Mouse (Mus musculus): ENCODE measurements around the gene Rfc1. TPM values are rescaled to one million over a fixed set of nuclear protein-coding genes. Genes with fewer than 3 reads are reported as not detected.

The Rfc1 gene
- polyA plus RNA-seq (2015; fragmentation: Nextera tagmentation; extraction: Ambion mirVana): 57.9 and 59.3 TPM in 2 replicates

GRCm38 (mm10) chr5:65335298-65336074, at the start of gene Rfc1:
Gene Rfc1 (minus strand): TSS chr5:65335670.
- H3K4me3 ChIP-seq: peak within 1 kb of the TSS; percentile 98
- peak within 1 kb of the TSS; percentile 85 for H3K27ac ChIP-seq (replicated peaks)
- H3K27me3 ChIP-seq (replicated peaks): no peaks in the 10 kb centered on the region
- WGBS: under 1% methylated on average over 65 of the region's 65 CpGs
- H3K4me2 ChIP-seq: peak within 1 kb of the TSS; percentile 89
- ATAC-seq (ENCODE audit: extremely low read depth, insufficient number of reproducible peaks, low FRiP score, low TSS enrichment): peak; percentile 93
- H3K36me3 ChIP-seq: peaks cover 22% of the 10 kb centered on the region
- H3K4me1 ChIP-seq: peaks cover 17% of the 10 kb centered on the region
- no peaks in the 10 kb centered on the region for H3K9me3 ChIP-seq
- H3K9ac ChIP-seq: peak within 1 kb of the TSS; percentile 91

- 72% methylated on average over 7 of the region's 7 CpGs for WGBS
- no peaks in the 10 kb centered on the region for H3K4me1 ChIP-seq
- H3K4me3 ChIP-seq: no peak overlapping the region
- no peak overlapping the region for H3K4me2 ChIP-seq
- H3K9me3 ChIP-seq: no peaks in the 10 kb centered on the region
- no peaks in the 10 kb centered on the region for H3K36me3 ChIP-seq
- ATAC-seq (ENCODE audit: extremely low read depth, insufficient number of reproducible peaks, low FRiP score, low TSS enrichment): no peak
- no peak overlapping the region for H3K27ac ChIP-seq (replicated peaks)
- no peaks in the 10 kb centered on the region for H3K27me3 ChIP-seq (replicated peaks)
- no peak overlapping the region for H3K9ac ChIP-seq
These were observed 39.3 kb upstream of the Rfc1 start for GRCm38 (mm10) chr5:65374746-65375145.

- no peak for ATAC-seq (ENCODE audit: extremely low read depth, insufficient number of reproducible peaks, low FRiP score, low TSS enrichment)
- 90% methylated on average over 7 of the region's 7 CpGs for WGBS
- Histone ChIP-seq H3K4me3 (no peak overlapping the region), H3K9me3 (no peaks in the 10 kb centered on the region), H3K9ac (no peak overlapping the region), H3K4me2 (no peak overlapping the region), H3K4me1 (no peaks in the 10 kb centered on the region), H3K36me3 (no peaks in the 10 kb centered on the region), H3K27ac (replicated peaks) (no peak overlapping the region), H3K27me3 (replicated peaks) (no peaks in the 10 kb centered on the region; the same call in 1 of the 2 replicates)
These were observed 36.1 kb upstream of the Rfc1 start for GRCm38 (mm10) chr5:65371551-65371950.

GRCm38 (mm10) chr5:65367837-65368236, 32.4 kb upstream of the Rfc1 start:
- ATAC-seq (ENCODE audit: extremely low read depth, insufficient number of reproducible peaks, low FRiP score, low TSS enrichment): no peak
- H3K36me3 ChIP-seq: no peaks in the 10 kb centered on the region
- H3K4me3 ChIP-seq: no peak overlapping the region
- no peak overlapping the region for H3K27ac ChIP-seq (replicated peaks)
- H3K4me2 ChIP-seq: no peak overlapping the region
- WGBS: 63% methylated on average over 11 of the region's 11 CpGs
- no peak overlapping the region for H3K9ac ChIP-seq
- no peaks in the 10 kb centered on the region for H3K9me3 ChIP-seq
- H3K4me1 ChIP-seq: no peaks in the 10 kb centered on the region
- no peaks in the 10 kb centered on the region; the same call in 1 of the 2 replicates for H3K27me3 ChIP-seq (replicated peaks)

- no peak for ATAC-seq (ENCODE audit: extremely low read depth, insufficient number of reproducible peaks, low FRiP score, low TSS enrichment)
- no peak overlapping the region for H3K9ac ChIP-seq
- no peak overlapping the region for H3K4me3 ChIP-seq
- 71% methylated on average over 3 of the region's 3 CpGs for WGBS
- H3K4me1 ChIP-seq: no peaks in the 10 kb centered on the region
- no peak overlapping the region for H3K4me2 ChIP-seq
- H3K27me3 ChIP-seq (replicated peaks): no peaks in the 10 kb centered on the region
- H3K27ac ChIP-seq (replicated peaks): no peak overlapping the region
- H3K9me3 ChIP-seq: 0 out of 2 replicates have a peak, but pooled peaks cover 5% of the 10 kb centered on the region
- no peaks in the 10 kb centered on the region for H3K36me3 ChIP-seq
These were observed 22.3 kb upstream of the Rfc1 start for GRCm38 (mm10) chr5:65357771-65358170.

- 74% methylated on average over 6 of the region's 6 CpGs for WGBS
These were observed 21.4 kb upstream of the Rfc1 start for GRCm38 (mm10) chr5:65356851-65357250.

GRCm38 (mm10) chr5:65354985-65355384, 19.5 kb upstream of the Rfc1 start:
- Histone ChIP-seq H3K36me3 (no peaks in the 10 kb centered on the region), H3K27ac (replicated peaks) (no peak overlapping the region), H3K27me3 (replicated peaks) (no peaks in the 10 kb centered on the region), H3K9ac (no peak overlapping the region), H3K9me3 (0 out of 2 replicates have a peak, but pooled peaks cover 5% of the 10 kb centered on the region), H3K4me3 (no peak overlapping the region), H3K4me1 (no peaks in the 10 kb centered on the region), H3K4me2 (no peak overlapping the region)
- no peak for ATAC-seq (ENCODE audit: extremely low read depth, insufficient number of reproducible peaks, low FRiP score, low TSS enrichment)
- 65% methylated on average over 5 of the region's 5 CpGs for WGBS

More at GRCm38 (mm10) chr5:65356851-65357250, 21.4 kb upstream of the Rfc1 start:
- H3K9ac ChIP-seq: no peak overlapping the region
- no peak for ATAC-seq (ENCODE audit: extremely low read depth, insufficient number of reproducible peaks, low FRiP score, low TSS enrichment)
- H3K4me3 ChIP-seq: no peak overlapping the region
- H3K36me3 ChIP-seq: no peaks in the 10 kb centered on the region
- no peaks in the 10 kb centered on the region for H3K27me3 ChIP-seq (replicated peaks)
- no peaks in the 10 kb centered on the region for H3K4me1 ChIP-seq
- H3K27ac ChIP-seq (replicated peaks): no peak overlapping the region
- H3K4me2 ChIP-seq: no peak overlapping the region
- 0 out of 2 replicates have a peak, but pooled peaks cover 5% of the 10 kb centered on the region for H3K9me3 ChIP-seq

GRCm38 (mm10) chr5:65354097-65354496, 18.6 kb upstream of the Rfc1 start:
- H3K9me3 ChIP-seq: 0 out of 2 replicates have a peak, but pooled peaks cover 5% of the 10 kb centered on the region
- no peak overlapping the region for H3K9ac ChIP-seq
- H3K36me3 ChIP-seq: no peaks in the 10 kb centered on the region
- H3K4me1 ChIP-seq: no peaks in the 10 kb centered on the region
- no peak overlapping the region for H3K4me2 ChIP-seq
- no peak for ATAC-seq (ENCODE audit: extremely low read depth, insufficient number of reproducible peaks, low FRiP score, low TSS enrichment)
- no peak overlapping the region for H3K27ac ChIP-seq (replicated peaks)
- no peaks in the 10 kb centered on the region for H3K27me3 ChIP-seq (replicated peaks)
- H3K4me3 ChIP-seq: no peak overlapping the region
- WGBS: 70% methylated on average over 3 of the region's 3 CpGs

- Histone ChIP-seq H3K27me3 (replicated peaks) (no peaks in the 10 kb centered on the region), H3K27ac (replicated peaks) (no peak overlapping the region), H3K9me3 (0 out of 2 replicates have a peak, but pooled peaks cover 5% of the 10 kb centered on the region), H3K4me2 (no peak overlapping the region), H3K4me3 (no peak overlapping the region), H3K9ac (no peak overlapping the region), H3K4me1 (peaks cover 8% of the 10 kb centered on the region; the same call in 1 of the 2 replicates), H3K36me3 (no peaks in the 10 kb centered on the region)
- WGBS: 67% methylated on average over 10 of the region's 10 CpGs
- no peak for ATAC-seq (ENCODE audit: extremely low read depth, insufficient number of reproducible peaks, low FRiP score, low TSS enrichment)
These were observed 15.0 kb upstream of the Rfc1 start for GRCm38 (mm10) chr5:65350508-65350907.

GRCm38 (mm10) chr5:65348168-65348567, 12.7 kb upstream of the Rfc1 start, which contains the start of gene Klb:
Gene Klb (plus strand): TSS chr5:65348314.
- peak within 1 kb of the TSS; percentile 61 for H3K4me2 ChIP-seq
- H3K4me3 ChIP-seq: peak within 1 kb of the TSS; percentile 32
- no peaks in the 10 kb centered on the region for H3K9me3 ChIP-seq
- H3K4me1 ChIP-seq: peaks cover 8% of the 10 kb centered on the region; the same call in 1 of the 2 replicates
- WGBS: 40% methylated on average over 15 of the region's 15 CpGs
- peak within 1 kb of the TSS; percentile 33 for H3K9ac ChIP-seq
- H3K36me3 ChIP-seq: no peaks in the 10 kb centered on the region
- no peaks in the 10 kb centered on the region for H3K27me3 ChIP-seq (replicated peaks)
- no peak within 1 kb of the TSS for H3K27ac ChIP-seq (replicated peaks)
- no peak for ATAC-seq (ENCODE audit: extremely low read depth, insufficient number of reproducible peaks, low FRiP score, low TSS enrichment)

GRCm38 (mm10) chr5:65340167-65340566, 4.7 kb upstream of the Rfc1 start:
- Histone ChIP-seq H3K9me3 (no peaks in the 10 kb centered on the region), H3K4me1 (peaks cover 6% of the 10 kb centered on the region)

More at GRCm38 (mm10) chr5:65340167-65340566, 4.7 kb upstream of the Rfc1 start:
- ATAC-seq (ENCODE audit: extremely low read depth, insufficient number of reproducible peaks, low FRiP score, low TSS enrichment): no peak
- Histone ChIP-seq H3K36me3 (no peaks in the 10 kb centered on the region), H3K4me2 (no peak overlapping the region), H3K9ac (no peak overlapping the region), H3K27me3 (replicated peaks) (no peaks in the 10 kb centered on the region), H3K4me3 (no peak overlapping the region), H3K27ac (replicated peaks) (no peak overlapping the region)
- WGBS: 50% methylated on average over 4 of the region's 4 CpGs
